Comparison of ENCODE assay signal across 8 mouse cellular contexts in genomic region chr19:10948416-10948815, GRCm38 (mm10). TPM values are rescaled to one million over a fixed set of nuclear protein-coding genes. Genes with fewer than 3 reads are reported as not detected.
DNase-seq lines count a peak whose midpoint lies in the region; ATAC-seq and TF ChIP-seq lines count a peak whose summit lies in the region.

No protein-coding gene starts in this region.

- H3K27me3 ChIP-seq in heart, embryonic 11.5 days (ENCODE audit: control insufficient read depth, insufficient read depth, low read length), result no peaks in the 10 kb centered on the region
- H3K27me3 ChIP-seq in heart, postnatal 0 days (ENCODE audit: control insufficient read depth, insufficient read depth, low read length), result no peaks in the 10 kb centered on the region
- H3K27me3 ChIP-seq in liver, postnatal 0 days (ENCODE audit: insufficient read depth, low read length), result peaks cover 3% of the 10 kb centered on the region; the same call in 1 of the 2 replicates
- no peaks in the 10 kb centered on the region for H3K27me3 ChIP-seq in stomach, postnatal 0 days (ENCODE audit: control insufficient read depth, insufficient read depth, low read length)

- DNase-seq in heart, postnatal 14 days, result no peak
- DNase-seq in A20 (ENCODE audit: low read depth, low spot score), result peak; percentile 23
- no peak for DNase-seq in heart, postnatal 0 days (ENCODE audit: low spot score)
- peak; percentile 43 for DNase-seq in liver, postnatal 0 days
- peak; percentile 27 for DNase-seq in stomach, postnatal 0 days (ENCODE audit: low spot score)
- no peak for DNase-seq in gastrocnemius, adult 8-10 months (ENCODE audit: low spot score in 2 of 2)

- peaks cover 25% of the 10 kb centered on the region for H3K4me1 ChIP-seq in heart, embryonic 11.5 days (ENCODE audit: control insufficient read depth, insufficient read depth, low read length)
- H3K4me1 ChIP-seq in bone marrow macrophage, adult 2 months (ENCODE audit: control insufficient read depth, insufficient read depth, low read length), result peaks cover 54% of the 10 kb centered on the region
- peaks cover 29% of the 10 kb centered on the region for H3K4me1 ChIP-seq in heart, postnatal 0 days (ENCODE audit: control insufficient read depth, insufficient read depth)
- H3K4me1 ChIP-seq in liver, postnatal 0 days (ENCODE audit: insufficient read depth), result peaks cover 24% of the 10 kb centered on the region
- H3K4me1 ChIP-seq in stomach, postnatal 0 days (replicated peaks; ENCODE audit: control insufficient read depth, insufficient read depth), result no peaks in the 10 kb centered on the region; the same call in 1 of the 2 replicates

- no peak overlapping the region for H3K27ac ChIP-seq in heart, embryonic 11.5 days (ENCODE audit: low read depth, low read length)
- peak overlapping the region; percentile 72 for H3K27ac ChIP-seq in bone marrow macrophage, adult 2 months (ENCODE audit: insufficient read depth, low read depth, low read length)
- H3K27ac ChIP-seq in heart, postnatal 0 days (ENCODE audit: low read depth), result peak overlapping the region; percentile 32; the same call in 1 of the 2 replicates
- peak overlapping the region; percentile 73 for H3K27ac ChIP-seq in liver, postnatal 0 days (ENCODE audit: low read depth)
- peak overlapping the region; percentile 40; the same call in 1 of the 2 replicates for H3K27ac ChIP-seq in stomach, postnatal 0 days (replicated peaks)

- intact Hi-C loops in heart, postnatal 14 days (cut with DNase I), result loop anchor here (5.0 kb wide), 1 partner anchor 51 kb away; the partner anchor contains the start of gene Prpf19

- peak overlapping the region; percentile 80 for H3K4me3 ChIP-seq in heart, embryonic 11.5 days (ENCODE audit: low read depth, low read length)
- H3K4me3 ChIP-seq in bone marrow macrophage, adult 2 months (ENCODE audit: insufficient read depth, low read length), result peak overlapping the region; percentile 91
- peak overlapping the region; percentile 76 for H3K4me3 ChIP-seq in heart, postnatal 0 days (ENCODE audit: low read depth, low read length)
- H3K4me3 ChIP-seq in liver, postnatal 0 days (ENCODE audit: low read depth, low read length), result peak overlapping the region; percentile 75
- peak overlapping the region; percentile 61 for H3K4me3 ChIP-seq in stomach, postnatal 0 days (ENCODE audit: low read depth, low read length)

- no peak for ATAC-seq in heart, embryonic 11.5 days (replicated peaks; ENCODE audit: insufficient number of reproducible peaks, low FRiP score, low TSS enrichment)
- no peak for ATAC-seq in heart, postnatal 0 days (ENCODE audit: insufficient read depth, low read depth)
- ATAC-seq in liver, postnatal 0 days, result no peak; the same call in none of the 2 replicates
- ATAC-seq in stomach, postnatal 0 days (ENCODE audit: low FRiP score, low TSS enrichment), result no peak

- TF ChIP-seq EP300 in heart, postnatal 0 days (IDR thresholded peaks at IDR 0.05; ENCODE audit: low read depth), result no peak
- no peak for TF ChIP-seq EP300 in liver, postnatal 0 days (IDR thresholded peaks at IDR 0.05; ENCODE audit: low read depth)
- TF ChIP-seq EP300 in stomach, postnatal 0 days (optimal IDR thresholded peaks at IDR 0.05), result no peak

- H3K4me2 ChIP-seq in heart, embryonic 11.5 days, result peak overlapping the region; percentile 100
- H3K4me2 ChIP-seq in heart, postnatal 0 days (ENCODE audit: low read depth, low read length), result peak overlapping the region; percentile 98
- peak overlapping the region; percentile 93 for H3K4me2 ChIP-seq in liver, postnatal 0 days (ENCODE audit: low read depth, low read length)
- H3K4me2 ChIP-seq in stomach, postnatal 0 days (replicated peaks; ENCODE audit: low read depth), result peak overlapping the region; percentile 99

- H3K9ac ChIP-seq in heart, embryonic 11.5 days (ENCODE audit: low read depth, low read length), result peak overlapping the region; percentile 85
- H3K9ac ChIP-seq in heart, postnatal 0 days (replicated peaks; ENCODE audit: low read depth, low read length), result peak overlapping the region; percentile 82
- peak overlapping the region; percentile 90 for H3K9ac ChIP-seq in liver, postnatal 0 days (replicated peaks)
- H3K9ac ChIP-seq in stomach, postnatal 0 days (ENCODE audit: low read length), result peak overlapping the region; percentile 84

- no peak for TF ChIP-seq POLR2A in bone marrow macrophage, adult 2 months (IDR thresholded peaks at IDR 0.05; ENCODE audit: borderline replicate concordance, low read depth, low read length)

- peaks cover 14% of the 10 kb centered on the region for H3K36me3 ChIP-seq in heart, embryonic 11.5 days (ENCODE audit: control insufficient read depth, insufficient read depth, low read length)
- peaks cover 24% of the 10 kb centered on the region for H3K36me3 ChIP-seq in heart, postnatal 0 days (replicated peaks; ENCODE audit: control insufficient read depth, insufficient read depth, low read length)
- H3K36me3 ChIP-seq in liver, postnatal 0 days (replicated peaks; ENCODE audit: insufficient read depth, low read length), result peaks cover 17% of the 10 kb centered on the region
- H3K36me3 ChIP-seq in stomach, postnatal 0 days (ENCODE audit: control insufficient read depth, insufficient read depth, low read length), result peaks cover 7% of the 10 kb centered on the region; the same call in 1 of the 2 replicates

- WGBS in heart, embryonic 11.5 days (ENCODE audit: insufficient replicate concordance), result under 1% methylated on average over 20 of the region's 20 CpGs
- WGBS in heart, postnatal 0 days, result under 1% methylated on average over 20 of the region's 20 CpGs
- WGBS in liver, postnatal 0 days (ENCODE audit: insufficient replicate concordance), result 0% methylated on average over 20 of the region's 20 CpGs
- WGBS in stomach, postnatal 0 days, result under 1% methylated on average over 20 of the region's 20 CpGs

- no peaks in the 10 kb centered on the region for H3K9me3 ChIP-seq in heart, embryonic 11.5 days (replicated peaks; ENCODE audit: control insufficient read depth, low read length)
- no peaks in the 10 kb centered on the region for H3K9me3 ChIP-seq in heart, postnatal 0 days (replicated peaks; ENCODE audit: control insufficient read depth, low read length)
- H3K9me3 ChIP-seq in liver, postnatal 0 days (ENCODE audit: low read length), result no peaks in the 10 kb centered on the region
- H3K9me3 ChIP-seq in stomach, postnatal 0 days (ENCODE audit: control insufficient read depth, low read length), result no peaks in the 10 kb centered on the region

- TF ChIP-seq CTCF in bone marrow macrophage, adult 2 months (IDR thresholded peaks at IDR 0.05; ENCODE audit: low read depth, low read length), result no peak
- no peak for TF ChIP-seq CTCF in heart, postnatal 0 days (IDR thresholded peaks at IDR 0.05; ENCODE audit: low read depth)
- TF ChIP-seq CTCF in liver, postnatal 0 days (IDR thresholded peaks at IDR 0.05; ENCODE audit: low read depth), result no peak
- TF ChIP-seq CTCF in stomach, postnatal 0 days (IDR thresholded peaks at IDR 0.05; ENCODE audit: low read depth), result no peak

RNA-seq across cellular contexts. Expression of gene Ccdc86, which starts 0.7 kb away (rescaled TPM):
- polyA plus RNA-seq in heart, embryonic 11.5 days (2014; fragmentation: Nextera tagmentation; extraction: Ambion mirVana), result 17.7 and 18.9 TPM in 2 replicates
- 1 to 10 TPM; 5.3 to 6.4 TPM for total RNA-seq in heart, postnatal 14 days (2021)
- polyA plus RNA-seq in bone marrow macrophage, adult 2 months (2012; ENCODE audit: insufficient read depth, insufficient read length, missing spikeins), result 11.1 and 11.6 TPM in 2 replicates
- total RNA-seq in heart, postnatal 0 days (2014; rRNA removed; ENCODE audit: low replicate concordance), result 8.7 and 12.1 TPM in 2 replicates
- 9.8 and 12.4 TPM in 2 replicates for polyA plus RNA-seq in heart, postnatal 0 days (2015; fragmentation: Nextera tagmentation; extraction: Ambion mirVana)
- polyA plus RNA-seq in liver, postnatal 0 days (2015; fragmentation: Nextera tagmentation; extraction: Ambion mirVana), result 11.6 and 12.4 TPM in 2 replicates
- polyA plus RNA-seq in stomach, postnatal 0 days (2015; fragmentation: Nextera tagmentation; extraction: Ambion mirVana), result 13.9 and 15.4 TPM in 2 replicates
- 10 to 100 TPM; 13.4 to 14.5 (median 13.9) TPM for total RNA-seq in gastrocnemius, adult 8-10 months (2022)

RNA-seq across cellular contexts. Expression of gene Ptgdr2, which starts 11.5 kb away (rescaled TPM):
- polyA plus RNA-seq in heart, embryonic 11.5 days (2014; fragmentation: Nextera tagmentation; extraction: Ambion mirVana), result 0.27 TPM in 2 replicates
- total RNA-seq in heart, postnatal 14 days (2021), result under 1 TPM in 1 of 2 experiments, not detected in 1; 0.14 TPM
- not detected in 2 replicates for polyA plus RNA-seq in bone marrow macrophage, adult 2 months (2012; ENCODE audit: insufficient read depth, insufficient read length, missing spikeins)
- 0.11 and 0.39 TPM in 2 replicates for total RNA-seq in heart, postnatal 0 days (2014; rRNA removed; ENCODE audit: low replicate concordance)
- 0.04 and 0.07 TPM in 2 replicates for polyA plus RNA-seq in heart, postnatal 0 days (2015; fragmentation: Nextera tagmentation; extraction: Ambion mirVana)
- not detected in 2 replicates for polyA plus RNA-seq in liver, postnatal 0 days (2015; fragmentation: Nextera tagmentation; extraction: Ambion mirVana)
- 0.06 and 0.07 TPM in 2 replicates for polyA plus RNA-seq in stomach, postnatal 0 days (2015; fragmentation: Nextera tagmentation; extraction: Ambion mirVana)
- total RNA-seq in gastrocnemius, adult 8-10 months (2022), result not detected

RNA-seq across cellular contexts. Expression of gene Ms4a10, which starts 26.1 kb away (rescaled TPM):
- not detected in 2 replicates for polyA plus RNA-seq in heart, embryonic 11.5 days (2014; fragmentation: Nextera tagmentation; extraction: Ambion mirVana)
- not detected for total RNA-seq in heart, postnatal 14 days (2021)
- not detected in 2 replicates for polyA plus RNA-seq in bone marrow macrophage, adult 2 months (2012; ENCODE audit: insufficient read depth, insufficient read length, missing spikeins)
- total RNA-seq in heart, postnatal 0 days (2014; rRNA removed; ENCODE audit: low replicate concordance), result not detected in 2 replicates
- 0.11 and 0.22 TPM in 2 replicates for polyA plus RNA-seq in heart, postnatal 0 days (2015; fragmentation: Nextera tagmentation; extraction: Ambion mirVana)
- not detected in 2 replicates for polyA plus RNA-seq in liver, postnatal 0 days (2015; fragmentation: Nextera tagmentation; extraction: Ambion mirVana)
- 0.13 TPM in 1 of 2 replicates, not detected in the other for polyA plus RNA-seq in stomach, postnatal 0 days (2015; fragmentation: Nextera tagmentation; extraction: Ambion mirVana)
- not detected for total RNA-seq in gastrocnemius, adult 8-10 months (2022)

RNA-seq across cellular contexts. Expression of gene Zp1, which starts 28.0 kb away (rescaled TPM):
- not detected in 2 replicates for polyA plus RNA-seq in heart, embryonic 11.5 days (2014; fragmentation: Nextera tagmentation; extraction: Ambion mirVana)
- total RNA-seq in heart, postnatal 14 days (2021), result not detected
- not detected in 2 replicates for polyA plus RNA-seq in bone marrow macrophage, adult 2 months (2012; ENCODE audit: insufficient read depth, insufficient read length, missing spikeins)
- total RNA-seq in heart, postnatal 0 days (2014; rRNA removed; ENCODE audit: low replicate concordance), result not detected in 2 replicates
- polyA plus RNA-seq in heart, postnatal 0 days (2015; fragmentation: Nextera tagmentation; extraction: Ambion mirVana), result 0.19 TPM in 1 of 2 replicates, not detected in the other
- polyA plus RNA-seq in liver, postnatal 0 days (2015; fragmentation: Nextera tagmentation; extraction: Ambion mirVana), result not detected in 2 replicates
- 0.08 and 0.17 TPM in 2 replicates for polyA plus RNA-seq in stomach, postnatal 0 days (2015; fragmentation: Nextera tagmentation; extraction: Ambion mirVana)
- total RNA-seq in gastrocnemius, adult 8-10 months (2022), result not detected

RNA-seq across cellular contexts. Expression of gene Ms4a15, which starts 44.6 kb away (rescaled TPM):
- polyA plus RNA-seq in heart, embryonic 11.5 days (2014; fragmentation: Nextera tagmentation; extraction: Ambion mirVana), result 0.17 TPM in 1 of 2 replicates, not detected in the other
- not detected for total RNA-seq in heart, postnatal 14 days (2021)
- polyA plus RNA-seq in bone marrow macrophage, adult 2 months (2012; ENCODE audit: insufficient read depth, insufficient read length, missing spikeins), result not detected in 2 replicates
- not detected in 2 replicates for total RNA-seq in heart, postnatal 0 days (2014; rRNA removed; ENCODE audit: low replicate concordance)
- polyA plus RNA-seq in heart, postnatal 0 days (2015; fragmentation: Nextera tagmentation; extraction: Ambion mirVana), result not detected in 2 replicates
- not detected in 2 replicates for polyA plus RNA-seq in liver, postnatal 0 days (2015; fragmentation: Nextera tagmentation; extraction: Ambion mirVana)
- 0.10 TPM in 1 of 2 replicates, not detected in the other for polyA plus RNA-seq in stomach, postnatal 0 days (2015; fragmentation: Nextera tagmentation; extraction: Ambion mirVana)
- total RNA-seq in gastrocnemius, adult 8-10 months (2022), result not detected

Comparison
In these comparisons a context has a peak if more than half of its experiments do, and no peak if none do; other contexts are left out.
1. DNase-seq: peak in A20 (single experiment), liver, postnatal 0 days (single experiment) and stomach, postnatal 0 days (single experiment); none in heart, postnatal 14 days (0 of 2), heart, postnatal 0 days (single experiment) and gastrocnemius, adult 8-10 months (0 of 2).
2. Peak in every context shown above with its lines, with median percentiles within 50 percentile points of each other: H3K4me2 ChIP-seq, H3K4me3 ChIP-seq and H3K9ac ChIP-seq.